Mouse (Mus musculus) testis, adult 2 months (tissue): ENCODE measurements around the gene Ctsz. TPM values are rescaled to one million over a fixed set of nuclear protein-coding genes. Genes with fewer than 3 reads are reported as not detected.

ENCODE experiments used
- H3K27ac ChIP-seq: fragments of 200-500 bp; 2 replicates; pipeline ENCODE4 v1.5.1; 2012; ENCODE audit warnings: low read depth, low read length; ENCODE audit not compliant: control insufficient read depth, insufficient read depth
- H3K27me3 ChIP-seq: fragments of 200-500 bp; 2 replicates; pipeline ENCODE4 v1.6.1; 2012; ENCODE audit warnings: mild to moderate bottlenecking, low read length, moderate library complexity; ENCODE audit not compliant: control insufficient read depth, insufficient read depth
- H3K36me3 ChIP-seq: fragments of 200-500 bp; 2 replicates; pipeline ENCODE4 v1.6.1; 2012; ENCODE audit warnings: mild to moderate bottlenecking, low read length; ENCODE audit not compliant: control insufficient read depth, insufficient read depth
- H3K4me1 ChIP-seq: fragments of 200-500 bp; 2 replicates; pipeline ENCODE4 v1.6.1; 2012; ENCODE audit warnings: low read length; ENCODE audit not compliant: control insufficient read depth, insufficient read depth
- H3K4me3 ChIP-seq: fragments of 200-500 bp; 2 replicates; pipeline ENCODE4 v1.5.1; 2012; ENCODE audit warnings: low read depth, mild to moderate bottlenecking, low read length, moderate library complexity, mixed read lengths; ENCODE audit not compliant: control insufficient read depth
- CTCF ChIP-seq: fragments of 200-500 bp; IDR thresholded peaks from 2 replicates; pipeline ENCODE4 v1.5.1; 2012; ENCODE audit warnings: low read depth, mild to moderate bottlenecking, inconsistent platforms, low read length, moderate library complexity; ENCODE audit not compliant: control insufficient read depth, insufficient read depth, insufficient replicate concordance
- POLR2A ChIP-seq: fragments of 200-500 bp; IDR thresholded peaks from 2 replicates; pipeline ENCODE4 v1.6.1; 2012; ENCODE audit warnings: low read depth, mild to moderate bottlenecking, inconsistent platforms, low read length, moderate library complexity; ENCODE audit not compliant: control insufficient read depth
- polyA plus RNA-seq: library from polyadenylated mRNA; depleted of rRNA; stranded (reverse); fragments of >200 nt; gene quantifications from 2 replicates; pipeline ENCODE4 v1.2.3, GENCODE M21; 2012; rRNA removed

The Ctsz gene
- polyA plus RNA-seq, 1 experiment = 9.3 TPM

GRCm38 (mm10) chr2:174391936-174392335 is 46.9 kb downstream of the Ctsz start:
- Histone ChIP-seq H3K36me3 (no peaks in the 10 kb centered on the region), H3K4me3 (no peak overlapping the region), H3K27me3 (no peaks in the 10 kb centered on the region), H3K4me1 (peaks cover 2% of the 10 kb centered on the region; the same call in 1 of the 2 replicates), H3K27ac (no peak overlapping the region)
- TF ChIP-seq POLR2A (no peak), CTCF (no peak)

GRCm38 (mm10) chr2:174381021-174381420 is 57.8 kb downstream of the Ctsz start:
- H3K4me1 ChIP-seq = no peaks in the 10 kb centered on the region
- H3K4me3 ChIP-seq = no peak overlapping the region
- no peak for TF ChIP-seq CTCF
- TF ChIP-seq POLR2A = no peak
- H3K36me3 ChIP-seq = no peaks in the 10 kb centered on the region
- H3K27me3 ChIP-seq = no peaks in the 10 kb centered on the region
- H3K27ac ChIP-seq = no peak overlapping the region

Other genes with a start within 250 kb of the Ctsz start
- gene Gnas, start 154.7 kb downstream of the Ctsz start, polyA plus RNA-seq = 139 and 161 TPM in 2 replicates
- gene Gm20721, start 92.3 kb downstream of the Ctsz start, polyA plus RNA-seq = not detected in 2 replicates
- gene Nelfcd, start 23.2 kb downstream of the Ctsz start, polyA plus RNA-seq = 25.8 and 28.4 TPM in 2 replicates
- 0.14 TPM in 1 of 2 replicates, not detected in the other for gene Tubb1, start 11.7 kb upstream of the Ctsz start, polyA plus RNA-seq
- 286 and 350 TPM in 2 replicates for gene Atp5e, start 25.1 kb upstream of the Ctsz start, polyA plus RNA-seq
- gene Prelid3b, start 34.0 kb upstream of the Ctsz start, polyA plus RNA-seq = 43.1 and 46.1 TPM in 2 replicates
- gene Zfp831, start 204.5 kb upstream of the Ctsz start, polyA plus RNA-seq = 0.09 and 0.12 TPM in 2 replicates